Mouse (Mus musculus): ENCODE data around the gene Mpzl2. TPM values are rescaled to one million over a fixed set of nuclear protein-coding genes. Genes with fewer than 3 reads are reported as not detected.
"Not testable (repeated sequence)": the region's sequence is repeated elsewhere in the genome, so short reads cannot be mapped to it uniquely, and the experiment has no call there.

Mpzl2 gene
- polyA plus RNA-seq, 1 experiment: not detected

GRCm38 (mm10) chr9:45027376-45027775 is 12.2 kb upstream of the Mpzl2 start:
- TF ChIP-seq POLR2A (IDR thresholded peaks at IDR 0.05; ENCODE audit: borderline replicate concordance, low read depth, low read length): no peak
- Histone ChIP-seq H3K27ac (ENCODE audit: insufficient read depth, low read depth, low read length) (no peak overlapping the region), H3K4me1 (ENCODE audit: control insufficient read depth, insufficient read depth, low read length) (no peaks in the 10 kb centered on the region), H3K4me3 (ENCODE audit: insufficient read depth, low read length) (no peak overlapping the region)

GRCm38 (mm10) chr9:45030341-45030740 is 9.3 kb upstream of the Mpzl2 start:
- Histone ChIP-seq H3K4me3 (ENCODE audit: insufficient read depth, low read length) (no peak overlapping the region), H3K27ac (ENCODE audit: insufficient read depth, low read depth, low read length) (no peak overlapping the region), H3K4me1 (ENCODE audit: control insufficient read depth, insufficient read depth, low read length) (no peaks in the 10 kb centered on the region)
- TF ChIP-seq POLR2A (IDR thresholded peaks at IDR 0.05; ENCODE audit: borderline replicate concordance, low read depth, low read length) (no peak), CTCF (IDR thresholded peaks at IDR 0.05; ENCODE audit: low read depth, low read length) (no peak)

- no peak overlapping the region for H3K27ac ChIP-seq (ENCODE audit: insufficient read depth, low read depth, low read length)
- no peaks in the 10 kb centered on the region for H3K4me1 ChIP-seq (ENCODE audit: control insufficient read depth, insufficient read depth, low read length)
- no peak for TF ChIP-seq POLR2A (IDR thresholded peaks at IDR 0.05; ENCODE audit: borderline replicate concordance, low read depth, low read length)
- no peak for TF ChIP-seq CTCF (IDR thresholded peaks at IDR 0.05; ENCODE audit: low read depth, low read length)
- H3K4me3 ChIP-seq (ENCODE audit: insufficient read depth, low read length): no peak overlapping the region
Observed at GRCm38 (mm10) chr9:45032261-45032660, 7.3 kb upstream of the Mpzl2 start.

- Histone ChIP-seq H3K4me1 (ENCODE audit: control insufficient read depth, insufficient read depth, low read length) (no peaks in the 10 kb centered on the region), H3K27ac (ENCODE audit: insufficient read depth, low read depth, low read length) (no peak overlapping the region), H3K4me3 (ENCODE audit: insufficient read depth, low read length) (no peak overlapping the region)
- TF ChIP-seq POLR2A (IDR thresholded peaks at IDR 0.05; ENCODE audit: borderline replicate concordance, low read depth, low read length) (no peak), CTCF (IDR thresholded peaks at IDR 0.05; ENCODE audit: low read depth, low read length) (no peak)
Observed at GRCm38 (mm10) chr9:45034526-45034925, 5.1 kb upstream of the Mpzl2 start.

GRCm38 (mm10) chr9:45037803-45038202 is 1.8 kb upstream of the Mpzl2 start:
- H3K4me3 ChIP-seq (ENCODE audit: insufficient read depth, low read length); H3K27ac ChIP-seq (ENCODE audit: insufficient read depth, low read depth, low read length); H3K4me1 ChIP-seq (ENCODE audit: control insufficient read depth, insufficient read depth, low read length): not testable (repeated sequence)

- TF ChIP-seq CTCF (IDR thresholded peaks at IDR 0.05; ENCODE audit: low read depth, low read length): no peak
- no peak for TF ChIP-seq POLR2A (IDR thresholded peaks at IDR 0.05; ENCODE audit: borderline replicate concordance, low read depth, low read length)
- H3K27ac ChIP-seq (ENCODE audit: insufficient read depth, low read depth, low read length): no peak overlapping the region
- no peak overlapping the region for H3K4me3 ChIP-seq (ENCODE audit: insufficient read depth, low read length)
- no peaks in the 10 kb centered on the region for H3K4me1 ChIP-seq (ENCODE audit: control insufficient read depth, insufficient read depth, low read length)
Observed at GRCm38 (mm10) chr9:45040066-45040845, 657 bp downstream of the Mpzl2 start.

- no peak overlapping the region for H3K4me3 ChIP-seq (ENCODE audit: insufficient read depth, low read length)
- TF ChIP-seq CTCF (IDR thresholded peaks at IDR 0.05; ENCODE audit: low read depth, low read length) (no peak), POLR2A (IDR thresholded peaks at IDR 0.05; ENCODE audit: borderline replicate concordance, low read depth, low read length) (no peak)
Observed at GRCm38 (mm10) chr9:45041131-45041838, 1.7 kb downstream of the Mpzl2 start.

GRCm38 (mm10) chr9:45042056-45042720 is 2.6 kb downstream of the Mpzl2 start:
- Histone ChIP-seq H3K4me1 (ENCODE audit: control insufficient read depth, insufficient read depth, low read length) (no peaks in the 10 kb centered on the region), H3K27ac (ENCODE audit: insufficient read depth, low read depth, low read length) (no peak overlapping the region), H3K4me3 (ENCODE audit: insufficient read depth, low read length) (no peak overlapping the region)
- TF ChIP-seq POLR2A (IDR thresholded peaks at IDR 0.05; ENCODE audit: borderline replicate concordance, low read depth, low read length) (no peak), CTCF (IDR thresholded peaks at IDR 0.05; ENCODE audit: low read depth, low read length) (no peak)

More at GRCm38 (mm10) chr9:45041131-45041838, 1.7 kb downstream of the Mpzl2 start:
- H3K4me1 ChIP-seq (ENCODE audit: control insufficient read depth, insufficient read depth, low read length): no peaks in the 10 kb centered on the region
- no peak overlapping the region for H3K27ac ChIP-seq (ENCODE audit: insufficient read depth, low read depth, low read length)

- TF ChIP-seq CTCF (IDR thresholded peaks at IDR 0.05; ENCODE audit: low read depth, low read length): no peak
- no peak for TF ChIP-seq POLR2A (IDR thresholded peaks at IDR 0.05; ENCODE audit: borderline replicate concordance, low read depth, low read length)
- Histone ChIP-seq H3K4me3 (ENCODE audit: insufficient read depth, low read length) (no peak overlapping the region), H3K27ac (ENCODE audit: insufficient read depth, low read depth, low read length) (no peak overlapping the region), H3K4me1 (ENCODE audit: control insufficient read depth, insufficient read depth, low read length) (no peaks in the 10 kb centered on the region)
Observed at GRCm38 (mm10) chr9:45042947-45043346, 3.3 kb downstream of the Mpzl2 start.

- H3K4me1 ChIP-seq (ENCODE audit: control insufficient read depth, insufficient read depth, low read length): peaks cover 4% of the 10 kb centered on the region
- H3K4me3 ChIP-seq (ENCODE audit: insufficient read depth, low read length): no peak overlapping the region
- TF ChIP-seq POLR2A (IDR thresholded peaks at IDR 0.05; ENCODE audit: borderline replicate concordance, low read depth, low read length) (no peak), CTCF (IDR thresholded peaks at IDR 0.05; ENCODE audit: low read depth, low read length) (no peak)
- no peak overlapping the region for H3K27ac ChIP-seq (ENCODE audit: insufficient read depth, low read depth, low read length)
Observed at GRCm38 (mm10) chr9:45046973-45047372, 7.4 kb downstream of the Mpzl2 start.

All from bone marrow macrophage, adult 2 months (primary cell).